Mouse (Mus musculus): ENCODE measurements around the gene Tbc1d14.

Gene Tbc1d14

DNA sequence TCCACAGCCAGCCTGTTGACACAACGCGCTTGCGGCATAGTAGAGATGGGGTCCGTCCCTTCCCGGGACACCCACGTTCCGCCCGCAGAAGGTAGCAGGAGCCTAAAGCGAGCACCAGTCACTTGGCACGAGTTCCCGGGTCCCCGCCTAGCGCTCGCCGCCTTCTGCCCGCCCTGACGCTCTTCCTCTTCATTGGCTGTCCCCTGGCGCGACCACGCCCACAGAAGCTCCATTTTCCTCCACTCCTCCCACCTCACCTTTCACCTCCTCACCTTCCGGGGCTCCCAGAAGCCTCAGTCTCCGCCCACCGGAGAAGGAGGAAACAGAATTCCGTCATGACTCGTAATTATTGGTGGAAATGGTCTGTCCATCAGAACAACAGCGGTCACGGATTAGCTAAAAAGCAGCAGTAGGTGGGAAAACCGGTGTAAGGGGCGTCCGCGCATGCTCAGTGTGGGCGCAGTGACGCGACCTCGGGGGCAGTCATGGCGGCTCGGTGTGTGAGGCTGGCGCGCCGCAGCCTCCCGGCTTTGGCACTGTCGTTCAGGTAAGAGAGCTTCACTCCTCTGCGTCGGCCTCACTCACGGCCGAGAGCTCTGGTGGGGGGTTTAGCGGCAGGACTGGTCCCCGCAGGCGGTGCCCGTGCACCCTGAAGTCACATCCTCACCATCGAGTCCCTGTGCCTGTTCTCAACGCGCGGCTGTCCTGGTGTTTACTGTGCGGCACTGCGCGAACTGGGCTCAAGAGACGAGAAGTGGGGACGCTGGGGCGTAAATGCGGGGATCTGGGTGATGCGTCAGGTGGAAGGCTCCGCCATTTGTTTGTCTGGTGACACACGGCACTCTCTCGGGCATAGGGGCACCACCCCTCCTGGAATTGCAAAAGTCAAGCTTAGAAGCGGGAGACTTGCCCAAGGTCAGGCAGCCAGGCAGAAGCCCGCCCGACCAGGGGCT, 128.1 kb downstream of the Tbc1d14 start, which contains the start of gene Grpel1:
Grpel1 (plus strand) TSS at position 290 of the 953 bp plus-strand sequence.
- CTCF ChIA-PET = interaction anchor here (0.7 to 1.3 kb wide), 4 partner anchors 13 to 314 kb away, joined by 3 to 4 read pairs (median 3); no protein-coding TSS in a partner anchor

DNA sequence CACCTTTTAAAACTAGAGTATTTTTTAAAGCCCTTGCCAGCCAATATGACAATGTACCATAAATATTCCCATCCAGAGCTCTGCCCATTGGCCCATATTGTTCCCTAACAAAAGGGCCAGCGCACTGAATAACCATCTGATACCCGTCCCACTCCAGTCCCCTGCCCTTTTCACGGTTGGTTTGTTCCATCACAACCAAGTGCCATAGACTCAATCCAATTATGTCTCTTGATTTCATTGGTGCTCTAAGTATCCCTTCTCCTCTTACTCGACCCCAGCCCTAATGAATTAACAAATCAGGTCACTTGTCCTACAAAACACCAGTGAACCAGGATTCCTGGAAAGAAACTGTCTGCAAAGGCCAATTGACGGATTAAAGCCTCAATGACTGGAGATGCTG, 129.7 kb downstream of the Tbc1d14 start:
- CTCF ChIA-PET = interaction anchor here (0.7 to 0.8 kb wide), 2 partner anchors 12 to 20 kb away, joined by 3 to 8 read pairs; no protein-coding TSS in a partner anchor

DNA sequence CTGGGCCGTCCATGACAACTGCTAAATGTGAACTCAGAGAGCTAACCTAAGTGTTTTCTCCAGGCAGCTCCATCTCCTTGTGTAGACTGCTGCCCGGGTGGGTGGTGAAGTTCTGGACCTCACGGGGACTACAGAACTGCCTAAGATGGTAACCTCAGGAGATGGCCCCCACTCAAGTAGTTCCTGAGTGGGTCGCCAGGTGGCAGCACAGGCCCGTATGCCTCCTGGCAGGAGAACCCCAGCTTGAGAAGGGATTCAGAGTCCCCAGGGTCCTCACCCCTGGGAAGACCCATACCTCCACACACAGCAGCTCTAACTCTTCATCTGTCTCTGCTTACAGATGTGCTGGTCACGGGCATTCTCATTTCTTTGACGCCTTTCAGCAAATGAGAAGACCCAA, 130.3 kb downstream of the Tbc1d14 start:
- CTCF ChIA-PET = interaction anchor here (0.7 kb wide), 1 partner anchor 20 kb away, joined by 3 read pairs; no protein-coding TSS in a partner anchor

DNA sequence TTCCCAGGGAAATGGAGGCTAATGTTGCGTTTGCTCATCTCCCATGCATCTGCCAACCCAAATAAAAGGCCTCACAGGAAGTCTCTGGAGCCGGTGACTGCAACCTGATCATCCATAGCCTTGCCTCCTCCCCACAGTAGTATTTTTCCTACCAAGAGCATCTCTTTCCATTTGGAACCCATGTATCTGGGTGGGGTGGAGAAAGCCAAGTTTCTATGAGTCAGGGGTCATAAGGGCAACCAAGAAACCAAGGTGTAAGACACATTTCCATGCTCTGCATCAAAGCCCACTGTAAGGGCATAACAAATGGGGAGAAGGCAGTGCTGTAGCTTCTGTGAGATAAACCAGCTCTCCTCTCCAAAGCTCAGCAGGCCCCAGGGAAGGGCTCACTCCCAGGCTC, 131.8 kb downstream of the Tbc1d14 start:
- CTCF ChIA-PET = no interaction called here

DNA sequence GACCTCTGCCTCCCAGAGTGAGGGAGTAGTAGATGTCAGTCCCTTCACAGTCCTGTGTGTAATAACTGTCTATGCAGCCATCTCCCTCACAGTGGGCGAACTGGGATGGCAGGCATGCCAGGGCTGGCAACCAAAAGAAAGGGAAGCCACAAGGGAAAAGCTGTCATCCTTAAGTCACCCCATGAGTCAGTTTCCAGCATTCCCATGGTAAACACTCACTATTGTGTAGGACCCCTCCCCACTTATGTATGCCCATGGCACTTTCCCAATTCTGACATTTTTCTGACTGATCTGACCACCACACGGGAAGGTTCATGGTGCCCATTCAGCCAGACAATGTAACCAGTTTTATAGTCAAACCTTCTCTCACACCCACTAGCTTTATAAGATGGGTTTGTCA, 132.4 kb downstream of the Tbc1d14 start:
- CTCF ChIA-PET = no interaction called here

DNA sequence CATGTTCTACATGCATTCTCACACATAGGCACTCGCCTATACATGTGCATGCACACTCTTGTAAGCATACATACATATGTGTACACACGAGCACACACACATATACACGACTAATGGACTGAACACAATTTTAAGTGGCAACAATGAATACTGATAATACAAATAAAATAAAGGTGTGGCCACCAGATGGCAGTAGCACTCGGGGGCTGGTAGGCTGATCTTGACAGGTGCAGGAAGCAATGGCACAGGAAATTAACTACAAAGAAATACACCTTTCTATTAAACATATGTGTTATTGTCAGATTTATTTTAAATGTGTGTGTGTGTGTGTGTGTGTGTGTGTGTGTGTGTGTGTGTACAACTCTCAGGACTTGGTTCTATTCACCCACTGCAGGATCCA, 134.2 kb downstream of the Tbc1d14 start:
- CTCF ChIA-PET = no interaction called here

DNA sequence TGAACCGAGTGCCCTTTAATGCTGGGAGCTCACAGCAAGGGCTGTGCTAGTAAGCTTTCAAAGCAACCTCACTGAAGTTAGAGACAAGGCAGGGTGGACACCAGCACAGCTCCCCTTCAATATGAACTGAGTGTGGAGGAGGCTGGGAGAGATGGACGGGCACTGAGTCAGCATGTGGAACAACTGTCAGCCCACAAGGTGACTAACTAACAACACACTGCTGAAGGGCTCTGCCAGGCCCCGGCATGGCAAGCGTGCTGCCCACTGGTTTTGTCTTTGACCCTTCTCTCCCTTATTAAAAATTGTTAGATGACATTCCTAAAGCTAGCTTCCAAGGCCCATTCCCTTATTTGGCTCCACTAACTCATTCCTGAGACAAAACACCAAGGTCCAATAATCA, 135.4 kb downstream of the Tbc1d14 start:
- CTCF ChIA-PET = interaction anchor here (0.7 kb wide), 1 partner anchor 26 kb away, joined by 3 read pairs; no protein-coding TSS in a partner anchor

DNA sequence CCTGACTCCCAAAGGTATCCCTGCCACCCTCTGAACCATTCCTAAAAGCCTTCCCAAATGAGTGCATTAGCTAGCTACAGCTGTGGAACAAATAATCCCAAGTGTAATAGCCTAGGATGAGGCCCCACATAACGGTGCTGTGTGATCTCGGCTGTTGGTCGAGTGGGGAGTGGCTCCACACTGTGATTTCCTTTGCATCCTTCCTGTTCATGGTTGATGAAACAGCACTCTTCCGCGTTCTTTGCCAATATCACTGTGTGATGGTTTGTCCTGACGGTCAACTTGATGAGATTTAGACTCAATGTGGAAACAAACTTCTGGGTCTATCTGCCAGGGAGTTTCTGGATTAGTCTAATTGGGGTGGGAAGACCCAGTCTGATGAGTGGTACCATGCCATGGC, 140.3 kb downstream of the Tbc1d14 start:
- CTCF ChIA-PET = no interaction called here

DNA sequence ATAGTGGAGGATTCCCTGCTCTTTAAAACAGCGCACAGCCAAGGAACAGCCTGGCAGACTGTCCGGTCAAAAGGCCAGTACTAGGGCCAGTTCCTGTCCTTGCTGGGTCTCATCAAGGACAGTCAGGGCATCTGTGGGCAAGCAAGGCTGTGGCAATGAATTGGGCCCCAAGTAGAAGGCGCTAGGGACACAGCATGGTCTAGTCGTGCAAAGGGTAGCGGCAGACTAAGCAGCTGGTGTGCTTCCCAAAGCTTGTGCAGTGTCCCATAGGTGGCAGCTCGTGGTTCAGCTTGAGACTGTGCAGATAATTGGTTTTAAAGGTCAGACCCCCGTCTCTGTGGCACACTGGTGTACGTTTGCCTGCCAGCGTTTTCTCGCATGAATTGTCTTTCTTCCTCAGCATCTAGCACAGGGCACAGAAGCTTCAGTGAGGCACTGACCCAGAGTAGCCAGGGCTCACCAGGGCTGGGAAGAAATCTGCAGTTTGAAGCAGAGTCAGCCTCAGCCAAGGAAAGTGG, 141.1 kb downstream of the Tbc1d14 start:
- CTCF ChIA-PET = no interaction called here

DNA sequence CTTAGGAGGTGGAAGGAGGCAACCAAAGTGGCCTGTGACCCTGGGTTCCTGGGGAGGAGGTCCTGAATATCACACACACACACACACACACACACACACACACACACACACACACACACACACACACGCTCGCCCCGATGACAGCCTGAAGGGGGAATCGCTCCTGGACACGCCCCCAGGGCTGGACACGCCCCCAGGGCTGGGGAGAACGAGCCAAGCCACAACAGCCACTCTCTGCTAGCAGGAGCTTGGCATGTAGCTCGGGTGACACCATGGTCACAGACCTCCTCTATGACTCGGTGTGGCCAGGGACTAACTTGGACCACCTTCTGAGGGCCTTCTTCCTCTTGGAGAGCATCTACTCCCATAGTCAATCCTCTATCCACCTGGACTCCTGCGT, 142.0 kb downstream of the Tbc1d14 start:
- CTCF ChIA-PET = no interaction called here

DNA sequence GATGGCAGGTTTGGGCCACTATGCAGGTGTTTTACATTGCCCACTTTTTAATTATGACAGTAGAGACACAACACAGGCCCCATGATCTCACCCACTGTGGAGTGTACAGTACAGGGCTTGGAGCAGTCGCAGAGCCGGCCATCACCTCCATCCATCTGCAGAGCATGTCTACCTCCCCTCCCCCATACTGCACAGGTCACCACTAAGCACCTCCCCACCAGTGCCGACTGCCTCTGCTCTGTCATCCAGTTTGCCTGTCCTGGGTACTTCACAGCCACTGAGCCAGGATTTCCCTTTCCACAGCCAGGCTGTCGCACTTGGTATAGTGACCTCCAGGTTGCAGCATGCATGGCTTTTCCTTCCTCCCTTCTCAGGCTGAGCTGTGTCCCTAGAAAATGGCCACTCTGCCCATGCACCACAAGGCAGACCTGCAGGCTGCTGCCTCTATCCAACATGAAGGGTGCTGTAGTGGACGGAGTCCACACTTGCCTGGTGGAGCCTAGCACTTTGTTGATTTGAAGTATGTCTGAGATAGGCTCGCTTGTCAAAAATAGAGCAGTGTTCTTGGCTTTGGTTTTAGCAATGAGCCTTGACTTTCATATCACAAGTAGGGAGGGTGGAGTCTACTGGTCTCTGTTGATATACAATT, 143.2 kb downstream of the Tbc1d14 start:
- CTCF ChIA-PET = interaction anchor here (0.9 kb wide), 1 partner anchor 255 kb away, joined by 3 read pairs; no protein-coding TSS in a partner anchor

DNA sequence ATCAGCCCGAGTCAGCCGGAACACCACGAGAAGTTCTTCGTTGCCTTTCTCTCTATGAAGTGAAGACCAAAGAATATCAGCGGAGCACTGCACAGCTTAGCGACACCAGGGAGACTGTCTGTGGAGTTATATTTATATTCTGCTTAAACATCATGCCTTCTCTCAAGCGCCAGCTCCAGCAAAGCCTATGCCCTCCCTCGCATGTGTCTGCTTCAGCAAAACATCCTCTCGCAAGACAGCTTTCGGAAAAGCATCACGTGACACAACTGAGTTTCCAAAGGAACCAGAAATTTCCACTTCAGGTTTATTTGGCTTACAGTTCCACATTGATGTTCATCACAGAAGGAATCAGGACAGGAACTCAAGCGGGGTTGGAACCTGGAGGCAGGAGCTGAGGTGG, 145.2 kb downstream of the Tbc1d14 start:
- CTCF ChIA-PET = no interaction called here

DNA sequence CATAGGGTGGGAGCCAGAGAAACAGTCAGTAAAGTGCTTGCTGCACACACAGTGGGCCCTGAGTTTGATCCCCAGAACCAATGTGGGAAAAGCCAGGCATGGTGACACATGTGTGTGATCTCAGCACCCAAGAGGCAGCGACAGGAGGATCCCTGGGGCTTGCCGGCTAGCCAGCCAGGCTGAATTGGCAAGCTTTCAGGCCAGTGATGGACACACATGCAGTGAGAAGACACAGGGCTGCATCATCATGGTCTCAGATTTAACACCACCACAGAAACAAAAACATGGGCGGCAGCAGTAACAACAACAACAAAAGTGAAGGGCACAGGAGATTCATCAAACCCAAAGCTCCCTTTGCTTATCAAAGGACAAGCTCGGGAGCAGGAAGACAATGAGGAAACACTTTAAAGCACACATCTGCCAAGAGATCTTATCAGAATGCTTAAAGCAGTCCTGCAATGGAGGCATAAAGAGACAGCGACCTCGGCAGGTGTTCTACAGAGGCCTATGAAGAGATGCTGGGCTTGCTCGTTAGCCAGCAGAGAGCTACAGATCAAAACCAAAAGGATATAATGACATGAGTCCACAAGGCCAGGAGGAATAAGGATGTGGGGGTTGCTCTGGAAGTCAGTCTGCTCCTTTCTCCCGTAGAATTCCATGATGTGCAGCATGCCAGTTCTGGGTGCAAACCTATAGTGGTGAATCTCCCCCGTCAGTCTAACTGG, 146.7 kb downstream of the Tbc1d14 start:
- CTCF ChIA-PET = no interaction called here

DNA sequence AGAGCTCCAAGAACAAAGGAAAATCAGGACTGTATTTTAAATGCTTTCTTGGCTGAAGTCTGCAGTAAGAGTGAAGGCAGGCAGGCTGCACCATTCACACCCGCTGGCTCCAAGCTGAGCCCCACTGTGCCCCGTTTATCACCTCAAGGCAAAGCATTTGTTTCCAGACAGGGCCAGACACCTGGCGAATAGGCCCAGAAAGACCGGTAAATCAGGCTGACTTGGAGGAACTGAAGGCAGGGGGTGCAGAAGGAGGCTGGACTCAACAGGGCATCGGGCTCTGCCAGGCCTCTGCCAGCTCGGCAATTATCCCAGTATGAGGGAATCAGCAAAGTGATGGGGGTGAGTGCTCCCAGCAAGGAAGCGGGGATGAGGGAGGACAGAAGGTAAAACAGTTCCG, 148.0 kb downstream of the Tbc1d14 start:
- CTCF ChIA-PET = no interaction called here

DNA sequence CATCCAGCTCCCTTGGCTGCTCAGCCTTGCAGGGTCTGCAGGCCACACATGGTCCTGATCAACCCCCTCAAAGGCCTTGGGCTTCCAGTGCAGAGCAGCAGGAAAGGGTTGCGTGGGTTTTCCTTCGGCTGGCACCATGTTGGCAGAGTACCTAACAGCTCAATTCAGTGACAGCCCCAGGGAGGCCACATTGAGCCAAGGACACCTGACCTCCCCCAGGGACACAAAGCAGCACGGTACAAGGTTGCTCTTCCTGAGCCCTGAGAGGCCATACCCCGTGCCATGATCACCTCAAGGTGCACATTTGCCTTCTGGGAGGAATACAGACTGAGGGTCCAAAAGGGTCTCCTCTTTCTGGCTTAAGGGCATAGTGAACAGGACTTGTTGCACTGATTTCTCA, 148.5 kb downstream of the Tbc1d14 start:
- CTCF ChIA-PET = no interaction called here

DNA sequence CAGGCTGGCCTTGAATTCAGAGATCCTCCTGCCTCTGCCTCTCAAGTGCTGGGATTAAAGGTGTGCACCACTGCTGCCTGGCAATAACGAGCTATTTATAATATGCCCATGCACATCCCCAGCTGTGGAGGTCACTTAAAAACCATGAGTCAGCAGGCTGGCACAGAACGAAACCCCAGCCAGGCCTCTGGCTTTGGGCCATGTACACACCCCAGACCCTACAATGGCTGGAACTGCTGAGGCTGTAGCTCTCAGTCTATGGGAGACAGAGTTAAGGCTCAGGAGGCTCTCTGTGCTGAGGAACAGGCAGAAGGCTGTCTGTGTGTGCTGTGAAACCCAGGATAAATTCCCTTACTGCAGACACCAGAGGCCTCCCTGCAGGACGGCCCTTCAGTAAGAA, 152.3 kb downstream of the Tbc1d14 start:
- CTCF ChIA-PET = no interaction called here
